Mouse (Mus musculus) kidney, adult 2 months (tissue): Measurements from ENCODE around the gene Pex5l.

Experiments
- CTCF ChIP-seq: fragments of 200-500 bp; conservative IDR thresholded peaks from 2 replicates; pipeline ENCODE4 v1.5.1; 2011; ENCODE audit warnings: low read depth, mild to moderate bottlenecking, control low read depth, low read length, moderate library complexity, mixed read lengths; ENCODE audit not compliant: insufficient read depth, insufficient read length
- POLR2A ChIP-seq: fragments of 200-500 bp; IDR thresholded peaks from one replicate; pipeline ENCODE4 v1.6.1; 2011; ENCODE audit warnings: low read depth, low read length, control low read depth

DNA sequence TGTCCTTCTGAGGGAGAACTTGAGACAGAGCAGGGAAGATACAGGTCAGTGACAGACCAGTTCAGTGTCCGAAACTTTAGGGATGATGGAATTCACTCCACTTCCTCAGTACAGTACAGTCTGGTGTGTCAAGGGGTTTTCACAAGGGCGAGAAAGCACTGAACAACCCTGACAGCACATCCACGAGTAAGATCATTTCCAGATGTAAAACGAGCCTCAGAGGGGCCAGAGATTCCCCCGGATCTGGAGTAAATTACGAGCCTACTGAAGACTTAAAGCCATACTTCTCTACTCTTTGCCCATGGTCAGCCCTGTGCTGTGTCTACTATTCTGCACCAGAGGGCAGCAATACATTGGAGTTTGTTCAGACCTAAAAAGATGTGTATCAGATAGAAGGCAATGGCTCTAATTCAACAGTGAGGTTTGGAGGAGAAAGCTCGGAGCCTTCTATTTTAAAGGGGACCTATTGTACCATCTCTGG is 232.9 kb downstream of the Pex5l start:
- TF ChIP-seq POLR2A (no peak), CTCF (no peak)
